Mouse (Mus musculus) cerebellum, adult 9-10 months (tissue): ENCODE results near the gene Tuba1b.
"Not testable (repeated sequence)": the region's sequence is repeated elsewhere in the genome, so short reads cannot be mapped to it uniquely, and the experiment has no call there.

Source experiments
- DNase-seq: peaks from one replicate; pipeline ENCODE4 v3.0.0; 2022

Gene Tuba1b

GRCm38 (mm10) chr15:98922581-98922980 lies 11.8 kb downstream of the Tuba1b start:
- no peak for DNase-seq

GRCm38 (mm10) chr15:98921510-98921909 lies 12.9 kb downstream of the Tuba1b start:
- DNase-seq, result no peak

- DNase-seq, result not testable (repeated sequence)
Measured at GRCm38 (mm10) chr15:98918499-98918895, 15.9 kb downstream of the Tuba1b start.

GRCm38 (mm10) chr15:98917538-98918498 lies 16.5 kb downstream of the Tuba1b start, which contains the start of gene Lmbr1l:
TSS of gene Lmbr1l (minus strand) at chr15:98918231.
- DNase-seq, result peak; percentile 99

GRCm38 (mm10) chr15:98917091-98917490 lies 17.3 kb downstream of the Tuba1b start:
- DNase-seq, result no peak

GRCm38 (mm10) chr15:98916016-98916415 lies 18.3 kb downstream of the Tuba1b start:
- no peak for DNase-seq

- DNase-seq, result no peak
Measured at GRCm38 (mm10) chr15:98914903-98915302, 19.5 kb downstream of the Tuba1b start.

- no peak for DNase-seq
Measured at GRCm38 (mm10) chr15:98904692-98905091, 29.7 kb downstream of the Tuba1b start.

GRCm38 (mm10) chr15:98902600-98902999 lies 31.8 kb downstream of the Tuba1b start:
- DNase-seq, result no peak

GRCm38 (mm10) chr15:98901530-98901929 lies 32.8 kb downstream of the Tuba1b start:
- DNase-seq, result no peak

- DNase-seq, result no peak
Measured at GRCm38 (mm10) chr15:98897928-98898800, 36.2 kb downstream of the Tuba1b start, which contains the start of gene Dhh. TSS of gene Dhh (minus strand) at chr15:98898540.

- DNase-seq, result no peak
Measured at GRCm38 (mm10) chr15:98897495-98897894, 36.9 kb downstream of the Tuba1b start.

- no peak for DNase-seq
Measured at GRCm38 (mm10) chr15:98895635-98896589, 38.5 kb downstream of the Tuba1b start.

- no peak for DNase-seq
Measured at GRCm38 (mm10) chr15:98894746-98895634, 39.4 kb downstream of the Tuba1b start.

GRCm38 (mm10) chr15:98893940-98894745 lies 40.2 kb downstream of the Tuba1b start, which contains the start of gene Rhebl1:
TSS of gene Rhebl1 (minus strand) at chr15:98894540.
- DNase-seq, result no peak

- no peak for DNase-seq
Measured at GRCm38 (mm10) chr15:98893036-98893435, 41.3 kb downstream of the Tuba1b start.

- peak; percentile 86 for DNase-seq
Measured at GRCm38 (mm10) chr15:98891907-98892606, 42.3 kb downstream of the Tuba1b start.

GRCm38 (mm10) chr15:98891198-98891742 lies 43.1 kb downstream of the Tuba1b start:
- no peak for DNase-seq

GRCm38 (mm10) chr15:98887526-98887925 lies 46.8 kb downstream of the Tuba1b start:
- no peak for DNase-seq
